Mouse (Mus musculus): Measurements from ENCODE around the gene Lyve1.

GRCm38 (mm10) chr7:110848371-110848770 is 14.7 kb downstream of the Lyve1 start:
- TF ChIP-seq CTCF (IDR thresholded peaks at IDR 0.05; ENCODE audit: low read depth, low read length) (no peak), TAL1 (conservative IDR thresholded peaks at IDR 0.05; ENCODE audit: low read depth, low read length) (no peak), GATA1 (IDR thresholded peaks at IDR 0.05; ENCODE audit: borderline replicate concordance, low read length) (no peak), POLR2AphosphoS5 (IDR thresholded peaks at IDR 0.05; ENCODE audit: insufficient replicate concordance, low read depth, low read length) (no peak), GATA2 (IDR thresholded peaks at IDR 0.05; ENCODE audit: borderline replicate concordance, low read depth, low read length) (no peak)
